Mouse (Mus musculus): ENCODE data around the gene Slc26a5. TPM values are rescaled to one million over a fixed set of nuclear protein-coding genes. Genes with fewer than 3 reads are reported as not detected.

The Slc26a5 gene
- total and polyA plus RNA-seq, 3 experiments = not detected

GRCm38 (mm10) chr5:21784161-21785052 is 81.0 kb downstream of the Slc26a5 start:
- peak overlapping the region; percentile 62 to 81 for H3K4me3 ChIP-seq (ENCODE audit: control insufficient read depth in 1 of 2, insufficient read depth in 1 of 2, low read depth in 2 of 2, low read length in 2 of 2)
- TF ChIP-seq TCF12 (IDR thresholded peaks at IDR 0.05; ENCODE audit: low read depth, low read length) (no peak), CHD1 (IDR thresholded peaks at IDR 0.05; ENCODE audit: low read depth, low read length) (0 out of 2 replicates have a peak, but pooled peaks have one; percentile 68), MXI1 (IDR thresholded peaks at IDR 0.05; ENCODE audit: low read depth, low read length) (peak; percentile 99), TAL1 (IDR thresholded peaks at IDR 0.05; ENCODE audit: low read length) (no peak), TBP (IDR thresholded peaks at IDR 0.05; ENCODE audit: low read depth, low read length) (peak; percentile 67; the same call in 1 of the 2 replicates), EP300 (IDR thresholded peaks at IDR 0.05; ENCODE audit: low read depth in 1 of 2, low read length in 2 of 2) (no peak; a peak in 1 of 4 replicates), SMC3 (IDR thresholded peaks at IDR 0.05; ENCODE audit: low read depth, low read length) (no peak), HCFC1 (IDR thresholded peaks at IDR 0.05; ENCODE audit: low read depth, low read length) (peak; percentile 9; the same call in 1 of the 2 replicates), MYC (IDR thresholded peaks at IDR 0.05; ENCODE audit: low read depth, low read length) (peak; percentile 97), ELF1 (IDR thresholded peaks at IDR 0.05; ENCODE audit: low read depth, low read length) (peak; percentile 0; the same call in 1 of the 2 replicates), UBTF (IDR thresholded peaks at IDR 0.05; ENCODE audit: borderline replicate concordance, insufficient read depth, low read depth, low read length) (peak; percentile 36; the same call in 1 of the 2 replicates), SIN3A (IDR thresholded peaks at IDR 0.05; ENCODE audit: low read length) (peak; percentile 97), CTCF (IDR thresholded peaks at IDR 0.05 in 2 of 3, conservative IDR thresholded peaks at IDR 0.05 in 1 of 3; ENCODE audit: control insufficient read depth in 1 of 3, insufficient read depth in 1 of 3, low read depth in 2 of 3, low read length in 3 of 3, poor library complexity in 1 of 3, severe bottlenecking in 1 of 3) (no peak), POLR2AphosphoS2 (IDR thresholded peaks at IDR 0.05; ENCODE audit: low read length) (peak; percentile 43; the same call in 1 of the 2 replicates), POLR2A (IDR thresholded peaks at IDR 0.05; ENCODE audit: control insufficient read depth in 1 of 2, insufficient read depth in 1 of 2, low read depth in 1 of 2, low read length in 2 of 2, poor library complexity in 1 of 2) (peak in 1 of 2 experiments; percentile 50; a peak in 2 of 4 replicates), ZC3H11A (IDR thresholded peaks at IDR 0.05; ENCODE audit: low read depth, low read length) (no peak), NELFE (IDR thresholded peaks at IDR 0.05; ENCODE audit: low read depth, low read length) (peak; percentile 49), JUND (IDR thresholded peaks at IDR 0.05; ENCODE audit: low read depth, low read length) (no peak), ZMIZ1 (IDR thresholded peaks at IDR 0.05; ENCODE audit: low read depth, low read length) (no peak), BHLHE40 (IDR thresholded peaks at IDR 0.05; ENCODE audit: borderline replicate concordance, low read depth, low read length) (peak; percentile 75; the same call in 1 of the 2 replicates), USF1 (IDR thresholded peaks at IDR 0.05; ENCODE audit: low read depth, low read length) (peak; percentile 59; the same call in 1 of the 2 replicates), MAX (IDR thresholded peaks at IDR 0.05; ENCODE audit: low read length) (peak; percentile 96), NRF1 (IDR thresholded peaks at IDR 0.05; ENCODE audit: insufficient read depth, low read depth, low read length, poor library complexity, severe bottlenecking) (0 out of 2 replicates have a peak, but pooled peaks have one; percentile 9), CHD2 (IDR thresholded peaks at IDR 0.05; ENCODE audit: low read length) (no peak)
- peak overlapping the region; percentile 78 for H3K27ac ChIP-seq (ENCODE audit: control insufficient read depth, low read depth, low read length)
- H3K9ac ChIP-seq (ENCODE audit: control insufficient read depth, low read depth, low read length, poor library complexity, severe bottlenecking) = peak overlapping the region; percentile 91
- H3K36me3 ChIP-seq (ENCODE audit: control insufficient read depth in 1 of 2, insufficient read depth in 2 of 2, low read length in 2 of 2) = peaks cover 5 to 29% of the 10 kb centered on the region in 2 experiments
- no peaks in the 10 kb centered on the region for H3K9me3 ChIP-seq (replicated peaks; ENCODE audit: insufficient read depth, low read length)
- peaks cover 56% of the 10 kb centered on the region for H3K79me2 ChIP-seq (ENCODE audit: control insufficient read depth, insufficient read depth, low read length, poor library complexity)
- H3K27me3 ChIP-seq (ENCODE audit: control insufficient read depth in 1 of 2, insufficient read depth in 2 of 2, low read length in 2 of 2) = no peaks in the 10 kb centered on the region
- DNase-seq (ENCODE audit: low read depth, low spot score) = peak; percentile 89
- peaks cover 7 to 15% of the 10 kb centered on the region in 2 experiments for H3K4me1 ChIP-seq (ENCODE audit: control insufficient read depth in 1 of 2, insufficient read depth in 2 of 2, low read length in 2 of 2)

All from MEL (cell line).